Mouse (Mus musculus) adrenal gland, adult 8-10 months (tissue): ENCODE data around the gene Rdh16. TPM values are rescaled to one million over a fixed set of nuclear protein-coding genes. Genes with fewer than 3 reads are reported as not detected.
A peak's percentile ranks its signal among the peaks of the same experiment; 100 is the strongest.
"Not testable (repeated sequence)": the region's sequence is repeated elsewhere in the genome, so short reads cannot be mapped to it uniquely, and the experiment has no call there.

Experiments used
- DNase-seq: peaks from one replicate; pipeline ENCODE4 v3.0.0; 2022
- total RNA-seq, 4 experiments: library from RNA; stranded (reverse); gene quantifications; 2 replicates each; pipeline ENCODE4 v1.2.4; 2022

Gene Rdh16
- total RNA-seq, 4 experiments from 2014 or later = 0.55 to 2.9 (median 0.78) TPM

GRCm38 (mm10) chr10:127834186-127834585 is 33.2 kb downstream of the Rdh16 start:
- not testable (repeated sequence) for DNase-seq

- no peak for DNase-seq
These were observed 34.3 kb downstream of the Rdh16 start for GRCm38 (mm10) chr10:127835292-127835691.

- DNase-seq = peak; percentile 21
These were observed 36.8 kb downstream of the Rdh16 start for GRCm38 (mm10) chr10:127837793-127838192.

- DNase-seq = no peak
These were observed 37.6 kb downstream of the Rdh16 start for GRCm38 (mm10) chr10:127838539-127838938.

GRCm38 (mm10) chr10:127840776-127841175 is 39.8 kb downstream of the Rdh16 start:
- no peak for DNase-seq

GRCm38 (mm10) chr10:127845945-127846344 is 45.0 kb downstream of the Rdh16 start:
- not testable (repeated sequence) for DNase-seq

GRCm38 (mm10) chr10:127848089-127848488 is 47.1 kb downstream of the Rdh16 start:
- no peak for DNase-seq

GRCm38 (mm10) chr10:127849628-127850027 is 48.7 kb downstream of the Rdh16 start, which contains the start of gene Rdh19:
Gene Rdh19, plus strand, starts transcription at chr10:127849928.
- DNase-seq = no peak

GRCm38 (mm10) chr10:127856376-127856775 is 55.4 kb downstream of the Rdh16 start:
- no peak for DNase-seq

GRCm38 (mm10) chr10:127864931-127865330 is 64.0 kb downstream of the Rdh16 start:
- DNase-seq = no peak

GRCm38 (mm10) chr10:127866232-127866631 is 65.3 kb downstream of the Rdh16 start, which contains the start of gene Rdh16f2:
Gene Rdh16f2, plus strand, starts transcription at chr10:127866474.
- no peak for DNase-seq

GRCm38 (mm10) chr10:127872484-127872883 is 71.5 kb downstream of the Rdh16 start:
- DNase-seq = peak; percentile 8

GRCm38 (mm10) chr10:127877681-127878080 is 76.7 kb downstream of the Rdh16 start:
- no peak for DNase-seq

- DNase-seq = no peak
These were observed 77.5 kb downstream of the Rdh16 start for GRCm38 (mm10) chr10:127878262-127879057.

- no peak for DNase-seq
These were observed 78.3 kb downstream of the Rdh16 start for GRCm38 (mm10) chr10:127879155-127879688.

- DNase-seq = no peak
These were observed 80.1 kb downstream of the Rdh16 start for GRCm38 (mm10) chr10:127881041-127881440.

- DNase-seq = no peak
These were observed 85.6 kb downstream of the Rdh16 start for GRCm38 (mm10) chr10:127886551-127886950.

- DNase-seq = no peak
These were observed 86.0 kb downstream of the Rdh16 start for GRCm38 (mm10) chr10:127886971-127887370.

GRCm38 (mm10) chr10:127888605-127889004 is 87.7 kb downstream of the Rdh16 start, which contains the start of gene Rdh7:
Gene Rdh7, minus strand, starts transcription at chr10:127888817.
- DNase-seq = no peak

GRCm38 (mm10) chr10:127891481-127891880 is 90.5 kb downstream of the Rdh16 start:
- no peak for DNase-seq

GRCm38 (mm10) chr10:127893163-127894022 is 92.4 kb downstream of the Rdh16 start:
- DNase-seq = not testable (repeated sequence)
